Mouse (Mus musculus) limb, embryonic 15.5 days (tissue): ENCODE measurements around the gene Ncoa5. TPM values are rescaled to one million over a fixed set of nuclear protein-coding genes. Genes with fewer than 3 reads are reported as not detected.

Experiments used
- ATAC-seq: fragments of 200-750 bp; cut with Nextera tagmentation; 2 replicates; pipeline ENCODE4 v1.8.0; 2017; ENCODE audit warnings: low read depth, moderate TSS enrichment; ENCODE audit not compliant: insufficient number of reproducible peaks, low FRiP score, low TSS enrichment
- H3K27ac ChIP-seq: fragments of 300-500 bp; sonication (generic); 2 replicates; pipeline ENCODE4 v1.5.1; 2015; ENCODE audit warnings: moderate library complexity, mild to moderate bottlenecking, inconsistent platforms
- H3K27me3 ChIP-seq: fragments of 300-500 bp; sonication (generic); 2 replicates; pipeline ENCODE4 v1.6.1; 2015; ENCODE audit warnings: inconsistent platforms
- H3K36me3 ChIP-seq: fragments of 300-500 bp; sonication (generic); 2 replicates; pipeline ENCODE4 v1.6.1; 2015; ENCODE audit warnings: inconsistent platforms
- H3K4me1 ChIP-seq: fragments of 300-500 bp; sonication (generic); 2 replicates; pipeline ENCODE4 v1.6.1; 2015; ENCODE audit warnings: inconsistent platforms
- H3K4me2 ChIP-seq: fragments of 300-500 bp; sonication (generic); 2 replicates; pipeline ENCODE4 v1.6.1; 2015; ENCODE audit warnings: mild to moderate bottlenecking, inconsistent platforms
- H3K4me3 ChIP-seq: fragments of 300-500 bp; sonication (generic); 2 replicates; pipeline ENCODE4 v1.5.1; 2015; ENCODE audit warnings: mild to moderate bottlenecking, inconsistent platforms
- H3K9ac ChIP-seq: fragments of 300-500 bp; sonication (generic); 2 replicates; pipeline ENCODE4 v1.6.1; 2015; ENCODE audit warnings: inconsistent platforms
- H3K9me3 ChIP-seq: fragments of 300-500 bp; sonication (generic); 2 replicates; pipeline ENCODE4 v1.6.1; 2016; ENCODE audit warnings: inconsistent platforms
- WGBS: fragments of 180-500 bp; shearing (Covaris S2); methylation state at CpG from one replicate; pipeline ENCODE4 v1.1.7; 2015; 5-methylcytosine and 5-hydroxymethylcytosine counted together
- polyA plus RNA-seq: library from polyadenylated mRNA; unstranded; fragments of >200 nt; fragmentation: Nextera tagmentation; extraction: Ambion mirVana; gene quantifications from 2 replicates; pipeline ENCODE4 v1.2.1, GENCODE M21; 2015

The Ncoa5 gene
- polyA plus RNA-seq, 1 experiment from 2014 or later = 62.9 TPM

- Histone ChIP-seq H3K36me3 (no peaks in the 10 kb centered on the region), H3K9ac (no peak overlapping the region), H3K27me3 (peaks cover 85% of the 10 kb centered on the region), H3K9me3 (no peaks in the 10 kb centered on the region), H3K4me3 (no peak overlapping the region), H3K27ac (no peak overlapping the region), H3K4me2 (no peak overlapping the region), H3K4me1 (peaks cover 33% of the 10 kb centered on the region)
- 26% methylated on average over 13 of the region's 13 CpGs for WGBS
- ATAC-seq = no peak
Observed at GRCm38 (mm10) chr2:164950501-164950900, 84.2 kb downstream of the Ncoa5 start.

Other genes with a start within 250 kb of the Ncoa5 start
- gene Snx21, start 249.0 kb downstream of the Ncoa5 start, polyA plus RNA-seq = 33.8 and 40.5 TPM in 2 replicates
- 16.8 and 20.7 TPM in 2 replicates for gene Acot8, start 230.0 kb downstream of the Ncoa5 start, polyA plus RNA-seq
- gene Zswim3, start 229.8 kb downstream of the Ncoa5 start, polyA plus RNA-seq = 7.5 and 7.9 TPM in 2 replicates
- gene Zswim1, start 212.2 kb downstream of the Ncoa5 start, polyA plus RNA-seq = 19.4 and 20.1 TPM in 2 replicates
- not detected in 2 replicates for gene Spata25, start 206.3 kb downstream of the Ncoa5 start, polyA plus RNA-seq
- 178 and 187 TPM in 2 replicates for gene Ctsa, start 202.0 kb downstream of the Ncoa5 start, polyA plus RNA-seq
- 5.8 and 9.3 TPM in 2 replicates for gene Neurl2, start 201.4 kb downstream of the Ncoa5 start, polyA plus RNA-seq
- gene Pltp, start 177.2 kb downstream of the Ncoa5 start, polyA plus RNA-seq = 57.1 and 61.8 TPM in 2 replicates
- gene Pcif1, start 155.6 kb downstream of the Ncoa5 start, polyA plus RNA-seq = 62.9 and 67.5 TPM in 2 replicates
- gene Zfp335, start 123.1 kb downstream of the Ncoa5 start, polyA plus RNA-seq = 13.2 and 13.9 TPM in 2 replicates
- gene Mmp9, start 94.1 kb downstream of the Ncoa5 start, polyA plus RNA-seq = 22.2 and 52.4 TPM in 2 replicates
- gene Slc12a5, start 74.1 kb downstream of the Ncoa5 start, polyA plus RNA-seq = 0.51 and 0.97 TPM in 2 replicates
- gene Cd40, start 20.8 kb upstream of the Ncoa5 start, polyA plus RNA-seq = 7.0 and 7.5 TPM in 2 replicates
- gene 1700025C18Rik, start 55.9 kb upstream of the Ncoa5 start, polyA plus RNA-seq = not detected in 2 replicates
- gene Cdh22, start 200.0 kb upstream of the Ncoa5 start, polyA plus RNA-seq = 0.19 and 0.24 TPM in 2 replicates